Comparison of ENCODE assay signal across 9 mouse cellular contexts in genomic region chr3:37723061-37723521, GRCm38 (mm10). TPM values are rescaled to one million over a fixed set of nuclear protein-coding genes. Genes with fewer than 3 reads are reported as not detected.
DNase-seq lines count a peak whose midpoint lies in the region; ATAC-seq lines count a peak whose summit lies in the region.
"Had no signal": no experiment of that assay in that cellular context is flagged by ENCODE, and none has a peak within 500 bp of the region (broad histone marks: within the 10 kb centered on the region; RNA-seq: fewer than 3 reads in every experiment).

No protein-coding gene starts in this region.

- no peaks in the 10 kb centered on the region for H3K9me3 ChIP-seq in heart, embryonic 13.5 days
- no peaks in the 10 kb centered on the region for H3K9me3 ChIP-seq in embryonic facial prominence, embryonic 11.5 days (replicated peaks; ENCODE audit: control insufficient read depth, low read length)
- no peaks in the 10 kb centered on the region for H3K9me3 ChIP-seq in liver, embryonic 16.5 days (replicated peaks; ENCODE audit: control insufficient read depth, low read length)
- H3K9me3 ChIP-seq: G1E had no signal

- ATAC-seq in heart, embryonic 13.5 days (ENCODE audit: extremely low read depth, insufficient number of reproducible peaks, low FRiP score, low TSS enrichment): no peak
- ATAC-seq in embryonic facial prominence, embryonic 11.5 days (replicated peaks; ENCODE audit: insufficient number of reproducible peaks, low FRiP score, low TSS enrichment, low read depth): no peak
- ATAC-seq in liver, embryonic 16.5 days (ENCODE audit: low read depth): no peak

- no peak for DNase-seq in heart, adult 8-10 months (ENCODE audit: low spot score)
- peak; percentile 80 for DNase-seq in embryonic facial prominence, embryonic 11.5 days (ENCODE audit: low spot score)
- DNase-seq in kidney, adult 11 months: peak; percentile 84
- peak; percentile 15 for DNase-seq in right cerebral cortex, postnatal 14 days
- no peak for DNase-seq in adrenal gland, postnatal 10 days
- no peak for DNase-seq in spleen, postnatal 14 days (ENCODE audit: low spot score in 2 of 2)

- H3K36me3 ChIP-seq in heart, embryonic 13.5 days: no peaks in the 10 kb centered on the region
- H3K36me3 ChIP-seq in embryonic facial prominence, embryonic 11.5 days (replicated peaks; ENCODE audit: control insufficient read depth, insufficient read depth, low read depth, low read length): no peaks in the 10 kb centered on the region
- H3K36me3 ChIP-seq in liver, embryonic 16.5 days (ENCODE audit: control insufficient read depth, insufficient read depth): no peaks in the 10 kb centered on the region
- H3K36me3 ChIP-seq: G1E had no signal

- peak overlapping the region; percentile 80 for H3K4me2 ChIP-seq in heart, embryonic 13.5 days
- peak overlapping the region; percentile 77 for H3K4me2 ChIP-seq in embryonic facial prominence, embryonic 11.5 days (ENCODE audit: low read depth, low read length)
- H3K4me2 ChIP-seq in liver, embryonic 16.5 days (ENCODE audit: low read depth, low read length): peak overlapping the region; percentile 49

- peak overlapping the region; percentile 50 for H3K4me3 ChIP-seq in heart, embryonic 13.5 days
- peak overlapping the region; percentile 32 for H3K4me3 ChIP-seq in embryonic facial prominence, embryonic 11.5 days (ENCODE audit: low read depth, low read length)
- peak overlapping the region; percentile 42; the same call in 1 of the 2 replicates for H3K4me3 ChIP-seq in liver, embryonic 16.5 days (ENCODE audit: low read depth, low read length)

- 10% methylated on average over 11 of the region's 11 CpGs for WGBS in heart, embryonic 13.5 days
- WGBS in embryonic facial prominence, embryonic 11.5 days: 3% methylated on average over 11 of the region's 11 CpGs
- WGBS in liver, embryonic 16.5 days (ENCODE audit: insufficient replicate concordance): 21% methylated on average over 11 of the region's 11 CpGs

- H3K9ac ChIP-seq in heart, embryonic 13.5 days: peak overlapping the region; percentile 55
- H3K9ac ChIP-seq in embryonic facial prominence, embryonic 11.5 days (replicated peaks; ENCODE audit: low read length): peak overlapping the region; percentile 48
- no peak overlapping the region for H3K9ac ChIP-seq in liver, embryonic 16.5 days (ENCODE audit: low read depth, low read length)

- peaks cover 35% of the 10 kb centered on the region for H3K4me1 ChIP-seq in heart, embryonic 13.5 days
- peaks cover 7% of the 10 kb centered on the region for H3K4me1 ChIP-seq in embryonic facial prominence, embryonic 11.5 days (ENCODE audit: control insufficient read depth, insufficient read depth, low read length)
- peaks cover 2% of the 10 kb centered on the region for H3K4me1 ChIP-seq in liver, embryonic 16.5 days (ENCODE audit: control insufficient read depth, low read depth, low read length)

- H3K27me3 ChIP-seq in heart, embryonic 13.5 days (replicated peaks): peaks cover 43% of the 10 kb centered on the region
- H3K27me3 ChIP-seq in embryonic facial prominence, embryonic 11.5 days (ENCODE audit: control insufficient read depth, insufficient read depth, low read length): no peaks in the 10 kb centered on the region
- H3K27me3 ChIP-seq in liver, embryonic 16.5 days (ENCODE audit: control insufficient read depth, insufficient read depth, low read depth, low read length): peaks cover 23% of the 10 kb centered on the region

- H3K27ac ChIP-seq in heart, embryonic 13.5 days (replicated peaks): no peak overlapping the region
- peak overlapping the region; percentile 42 for H3K27ac ChIP-seq in embryonic facial prominence, embryonic 11.5 days (replicated peaks; ENCODE audit: low read depth, low read length)
- H3K27ac ChIP-seq in liver, embryonic 16.5 days (ENCODE audit: low read length): peak overlapping the region; percentile 72

RNA-seq across cellular contexts. Expression of gene Gm5148, which starts 1.2 kb away (rescaled TPM):
- polyA plus RNA-seq in heart, embryonic 13.5 days (2015; fragmentation: Nextera tagmentation; extraction: Ambion mirVana): 3.1 and 3.2 TPM in 2 replicates
- not detected for total RNA-seq in heart, adult 8-10 months (2022)
- 2.6 and 3.7 TPM in 2 replicates for polyA plus RNA-seq in embryonic facial prominence, embryonic 11.5 days (2014; fragmentation: Nextera tagmentation; extraction: Ambion mirVana)
- 2.6 and 2.9 TPM in 2 replicates for polyA plus RNA-seq in liver, embryonic 16.5 days (2015; fragmentation: Nextera tagmentation; extraction: Ambion mirVana)
- 1 to 10 TPM in 1 of 2 experiments, under 1 TPM in 1; 0.39 to 1.1 TPM for total RNA-seq in adrenal gland, postnatal 10 days (2021)

Comparison
In these comparisons a context has a peak if more than half of its experiments do, and no peak if none do; other contexts are left out.
1. DNase-seq: peak in embryonic facial prominence, embryonic 11.5 days (single experiment), kidney, adult 11 months (single experiment) and right cerebral cortex, postnatal 14 days (single experiment); none in heart, adult 8-10 months (single experiment), adrenal gland, postnatal 10 days (single experiment) and spleen, postnatal 14 days (0 of 2).
2. Peak in every context shown above with its lines, with median percentiles within 50 percentile points of each other: H3K4me2 ChIP-seq and H3K4me3 ChIP-seq.